Mouse (Mus musculus) adrenal gland, adult (tissue): ENCODE results near the gene Gm10840.
"Not testable (repeated sequence)": the region's sequence is repeated elsewhere in the genome, so short reads cannot be mapped to it uniquely, and the experiment has no call there.

Experiments
- DNase-seq, 2 experiments: peaks; one replicate each; pipeline ENCODE4 v3.0.0; 2022 to 2023; ENCODE audit warnings: low spot score in 1 of 2; ENCODE audit not compliant: inconsistent age in 2 of 2

The Gm10840 gene

DNA sequence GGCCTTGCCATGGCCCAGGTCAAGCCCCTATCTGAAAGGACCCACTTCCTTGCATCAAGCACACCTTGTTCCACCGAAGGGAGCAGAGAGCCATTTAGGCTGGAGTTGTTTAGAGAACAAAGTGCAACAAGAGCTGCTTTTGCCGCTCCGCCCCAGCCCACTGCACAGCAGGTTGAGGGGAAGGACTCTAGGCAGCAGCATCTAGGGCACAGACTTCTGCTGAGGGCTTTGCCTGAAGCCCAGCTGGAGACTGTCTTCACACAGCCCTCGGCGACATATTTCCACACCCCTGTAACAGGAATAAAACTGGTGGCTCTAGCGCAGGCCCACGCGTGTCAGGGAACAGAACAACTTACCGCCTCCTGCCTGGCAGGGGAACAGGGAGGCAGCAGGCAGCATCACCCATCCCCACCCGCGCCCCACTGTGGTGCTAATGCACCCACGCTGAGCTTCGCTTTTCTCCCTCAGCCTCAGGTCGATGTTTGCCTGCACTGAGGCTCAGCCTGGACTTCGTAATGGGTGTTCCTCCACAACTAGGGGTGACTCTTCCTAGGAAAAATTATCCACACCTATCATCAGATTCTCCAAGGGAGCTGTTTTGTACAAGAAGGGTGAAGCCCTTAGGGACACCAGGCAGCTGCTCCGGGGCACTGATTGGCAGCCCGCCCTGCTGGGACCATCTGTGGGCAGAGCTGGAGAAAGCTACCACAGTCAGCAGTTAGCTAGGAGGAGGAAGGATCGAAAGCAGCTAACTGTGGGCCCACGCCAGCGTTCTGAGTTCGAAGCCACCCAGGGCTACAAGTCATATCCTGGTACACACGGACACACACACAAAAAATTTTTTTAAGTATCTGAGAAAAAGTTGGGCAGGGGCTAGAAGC lies at the start of gene Gm10840, which contains the start of gene Limd2:
Gm10840 (plus strand) TSS at position 10 of the 881 bp plus-strand sequence.
Limd2 (minus strand) TSS at position 20 of the 881 bp plus-strand sequence.
- DNase-seq: peak in 1 of 2 experiments; percentile 38

DNA sequence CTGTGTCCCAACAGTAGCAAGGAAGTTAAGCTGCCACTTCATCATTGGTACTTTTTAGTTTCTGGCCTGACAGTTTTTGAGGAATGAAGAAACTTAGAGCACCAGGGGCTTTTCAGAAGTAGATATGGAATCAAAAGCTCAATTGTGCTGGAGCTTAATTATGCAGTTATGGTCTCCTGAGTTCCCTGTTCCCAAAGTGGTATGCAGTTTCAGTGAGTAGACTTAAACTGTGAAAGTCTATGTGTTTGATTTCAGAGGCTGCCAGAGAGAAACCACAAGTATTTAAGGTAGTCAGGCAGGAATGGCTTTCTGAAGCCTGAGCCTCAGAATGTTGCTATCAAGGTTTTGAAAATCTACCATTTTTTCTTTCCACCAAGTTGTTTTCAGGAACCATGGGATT lies 49.0 kb upstream of the Gm10840 start:
- no peak for DNase-seq

DNA sequence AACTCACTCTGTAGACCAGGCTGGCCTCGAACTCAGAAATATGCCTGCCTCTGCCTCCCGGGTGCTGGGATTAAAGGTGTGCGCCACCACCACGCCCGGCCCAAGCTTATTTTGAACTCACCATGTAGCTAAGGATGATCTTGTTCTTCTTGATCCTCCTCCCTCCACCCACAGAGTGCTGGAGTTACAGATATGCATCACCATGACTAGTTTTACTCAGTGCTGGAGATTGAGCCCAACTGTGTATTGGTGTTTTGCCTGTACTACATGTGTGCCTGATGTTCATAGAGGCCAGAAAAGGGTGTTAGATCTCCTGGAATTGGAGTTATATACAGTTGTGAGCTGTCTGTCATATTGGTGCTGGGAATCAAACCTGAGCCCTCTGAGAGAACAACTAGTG lies 38.4 kb upstream of the Gm10840 start:
- DNase-seq: no peak

DNA sequence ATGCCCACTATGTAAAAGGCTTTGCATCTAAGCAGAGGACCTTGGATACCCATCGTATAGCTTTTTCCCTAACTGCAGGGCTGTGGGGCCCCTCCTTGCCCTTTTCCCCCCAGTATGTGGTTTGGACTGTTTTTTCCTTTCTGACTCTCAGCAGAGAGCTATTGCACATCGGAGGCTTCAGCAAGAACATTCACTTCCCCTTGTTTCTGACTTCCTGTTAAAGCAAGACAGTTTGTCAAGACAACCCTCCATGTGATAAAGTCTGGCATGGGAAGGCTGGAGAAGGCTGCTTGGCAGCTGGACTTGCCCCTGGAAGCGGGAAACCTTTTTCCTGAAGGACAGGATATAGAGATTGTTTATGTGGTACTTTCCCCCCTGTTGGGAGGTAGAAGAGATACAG lies 37.9 kb upstream of the Gm10840 start:
- DNase-seq: peak in 1 of 2 experiments; percentile 54

DNA sequence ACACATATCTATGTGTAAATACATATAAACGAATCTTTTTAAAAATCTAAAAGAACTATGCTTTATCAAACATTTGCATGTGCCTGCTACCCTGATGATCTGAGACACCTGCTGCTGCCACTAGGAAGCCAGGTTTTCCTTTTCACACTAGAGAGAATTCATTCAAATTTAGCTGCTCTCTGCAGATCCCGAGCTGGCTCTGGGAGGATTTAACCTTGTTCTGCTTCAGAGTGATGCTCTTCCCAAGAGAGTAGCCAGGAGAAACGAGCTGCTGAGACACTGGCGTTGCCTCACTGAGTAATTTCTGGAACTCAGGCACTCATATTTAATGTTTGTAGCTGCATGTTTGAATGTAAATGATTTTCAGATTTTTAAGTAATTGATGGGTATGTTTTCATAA lies 35.9 kb upstream of the Gm10840 start:
- DNase-seq: no peak

DNA sequence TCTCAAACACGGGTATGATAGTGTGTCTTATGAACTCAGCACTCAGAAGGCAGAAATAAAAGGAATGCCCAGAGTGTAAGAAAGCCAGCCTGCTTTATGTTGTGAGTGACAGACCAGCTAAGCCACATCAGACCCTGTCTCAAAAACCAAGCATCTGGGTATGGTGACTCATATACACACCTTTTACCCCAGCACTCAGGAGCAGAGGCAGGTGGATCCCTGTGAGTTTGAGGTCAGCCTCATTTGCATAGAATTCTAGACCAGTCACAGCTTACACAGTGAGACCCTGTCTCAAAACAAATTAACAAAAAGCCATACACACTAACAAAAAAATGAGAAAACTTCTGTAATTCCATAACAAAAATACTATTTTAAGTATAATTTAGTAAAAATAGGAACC lies 34.8 kb upstream of the Gm10840 start:
- DNase-seq: no peak

DNA sequence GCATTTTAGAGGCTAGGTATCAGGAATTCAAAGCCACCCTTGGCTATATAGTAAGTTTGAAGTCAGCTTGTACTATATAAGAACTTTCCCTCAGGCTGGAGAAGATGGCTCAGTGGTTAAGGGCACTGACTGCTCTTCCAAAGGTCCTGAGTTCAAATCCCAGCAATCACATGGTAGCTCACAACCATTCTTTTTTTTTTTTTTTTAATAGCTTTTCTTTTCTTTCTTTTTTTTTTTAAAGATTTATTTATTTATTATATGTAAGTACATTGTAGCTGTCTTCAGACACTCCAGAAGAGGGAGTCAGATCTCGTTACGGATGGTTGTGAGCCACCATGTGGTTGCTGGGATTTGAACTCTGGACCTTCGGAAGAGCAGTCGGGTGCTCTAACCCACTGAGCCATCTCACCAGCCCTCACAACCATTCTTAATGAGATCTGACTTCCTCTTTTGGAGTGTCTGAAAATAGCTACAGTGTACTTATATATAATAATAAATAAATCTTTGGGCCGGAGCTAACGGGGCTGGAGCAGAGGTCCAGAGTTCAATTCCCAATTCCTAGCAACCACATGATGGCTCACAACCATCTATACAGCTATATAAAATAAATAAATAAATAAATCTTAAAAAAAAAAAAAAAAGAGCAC lies 33.8 kb upstream of the Gm10840 start:
- not testable (repeated sequence) for DNase-seq

DNA sequence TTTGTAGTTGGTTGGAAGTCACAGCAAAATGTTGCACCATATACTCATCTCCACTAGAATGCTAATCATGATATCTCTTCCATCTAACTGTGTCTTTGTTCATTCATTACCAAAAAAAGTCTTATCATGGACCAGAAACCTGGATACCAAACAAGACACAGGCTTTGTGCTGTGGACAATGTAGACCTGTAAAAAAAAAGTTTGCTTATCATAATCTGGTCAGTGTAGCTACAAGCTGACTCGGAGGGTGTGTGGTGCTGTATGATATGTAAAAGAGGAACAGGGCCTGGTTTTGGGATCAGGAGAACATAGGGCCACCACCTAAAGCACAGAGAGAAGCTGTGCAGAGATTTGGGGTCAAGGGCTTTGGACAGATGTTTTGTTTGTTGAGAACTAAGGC lies 31.2 kb upstream of the Gm10840 start:
- no peak for DNase-seq

DNA sequence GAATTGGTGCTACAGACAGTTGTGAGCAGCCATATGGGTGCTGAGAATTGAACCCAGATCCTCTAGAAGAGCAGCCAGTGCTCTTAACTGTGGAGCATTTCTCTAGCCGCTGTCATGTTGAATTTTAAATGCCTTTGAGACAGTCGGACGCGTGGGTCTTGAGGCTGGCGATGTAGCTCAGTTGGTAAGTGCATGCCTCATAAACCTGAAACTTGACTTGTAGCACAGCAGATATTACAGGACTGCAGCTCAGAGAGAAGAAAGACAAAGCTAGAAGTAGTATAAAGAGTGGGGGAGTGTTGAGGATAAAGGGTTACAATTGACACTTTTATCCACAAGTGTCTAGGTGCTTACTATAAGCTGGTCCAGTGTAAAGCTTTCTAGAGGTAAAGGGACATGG lies 28.1 kb upstream of the Gm10840 start:
- no peak for DNase-seq

DNA sequence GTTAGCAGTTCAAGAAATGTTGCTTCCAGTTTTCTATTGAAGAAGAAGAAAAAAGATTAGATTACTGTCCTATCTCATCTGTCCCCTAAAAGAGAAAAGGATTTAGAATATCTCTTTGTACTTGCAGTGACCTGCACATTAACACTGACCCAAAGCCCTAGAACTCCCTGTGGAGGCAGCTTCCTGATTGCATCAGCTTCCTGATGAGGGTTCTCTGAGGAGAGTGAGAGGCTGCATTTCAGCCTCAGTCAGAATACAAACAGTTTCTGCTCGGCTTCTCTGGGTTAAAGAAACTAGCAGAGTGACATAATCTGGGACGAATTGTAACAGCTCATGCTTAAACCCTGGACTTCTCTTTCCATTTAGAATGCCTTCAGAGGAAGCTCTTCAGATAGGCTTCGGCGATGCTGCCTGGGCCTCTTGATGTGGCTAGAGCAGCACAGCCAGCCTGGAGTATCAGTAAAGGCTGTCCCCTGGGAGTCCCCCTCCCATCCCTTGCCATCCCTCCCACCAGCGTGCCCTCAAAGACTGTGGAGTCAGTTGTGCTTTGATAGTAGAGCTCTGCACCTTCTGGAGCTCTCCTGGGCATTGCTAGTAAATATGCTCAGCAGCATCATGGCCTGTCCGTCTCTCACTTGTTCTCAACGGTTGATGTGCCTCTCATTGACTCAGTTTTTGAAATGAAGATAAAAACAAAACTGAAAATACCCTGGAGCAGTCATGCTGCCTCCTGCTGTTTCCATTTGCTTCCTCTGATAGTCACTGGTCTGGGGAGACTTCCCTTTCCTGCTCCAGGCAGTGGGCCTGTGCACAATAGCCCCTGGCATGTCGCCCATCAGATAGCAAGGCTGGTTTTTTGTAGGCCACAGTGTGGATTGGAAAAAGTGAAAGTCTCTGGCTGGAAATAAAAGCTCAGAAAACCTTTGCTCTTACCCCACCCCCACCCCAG lies 25.8 kb upstream of the Gm10840 start:
- peak; percentile 90 to 95 for DNase-seq

DNA sequence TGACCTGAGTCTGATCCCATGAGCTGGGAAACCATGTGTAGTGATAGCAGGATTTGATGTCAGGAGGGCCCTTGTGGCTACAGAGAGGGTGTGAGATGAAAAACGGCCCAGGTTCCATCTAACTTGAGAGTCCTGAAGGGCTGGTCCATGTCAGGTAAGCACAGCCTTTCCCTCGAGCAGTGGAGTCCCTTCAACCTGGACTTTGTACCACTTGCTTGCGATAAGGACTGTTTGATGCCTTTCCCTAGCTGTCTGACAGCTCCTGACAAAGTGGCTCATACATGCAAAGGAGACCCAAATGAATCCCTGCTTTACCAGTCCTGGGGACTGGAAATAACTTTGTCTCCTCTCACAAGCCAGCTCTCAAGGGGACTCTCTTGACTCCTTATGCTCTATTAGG lies 9.4 kb upstream of the Gm10840 start:
- DNase-seq: no peak

DNA sequence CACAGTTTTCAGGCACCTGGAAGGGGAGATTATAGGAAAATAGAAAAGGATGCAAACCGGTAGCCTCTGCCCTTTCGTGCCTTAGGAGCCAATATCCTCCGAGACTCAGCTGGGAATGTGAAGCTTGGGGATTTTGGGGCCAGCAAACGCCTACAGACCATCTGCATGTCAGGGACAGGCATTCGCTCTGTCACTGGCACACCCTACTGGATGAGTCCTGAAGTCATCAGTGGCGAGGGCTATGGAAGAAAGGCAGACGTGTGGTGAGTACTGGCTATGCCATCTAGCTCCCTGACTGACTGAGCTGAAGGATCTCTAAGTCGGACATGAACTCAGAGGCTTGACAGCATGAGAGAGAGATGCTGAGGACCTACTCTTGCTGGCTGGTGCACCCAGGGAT lies 8.5 kb upstream of the Gm10840 start:
- no peak for DNase-seq

DNA sequence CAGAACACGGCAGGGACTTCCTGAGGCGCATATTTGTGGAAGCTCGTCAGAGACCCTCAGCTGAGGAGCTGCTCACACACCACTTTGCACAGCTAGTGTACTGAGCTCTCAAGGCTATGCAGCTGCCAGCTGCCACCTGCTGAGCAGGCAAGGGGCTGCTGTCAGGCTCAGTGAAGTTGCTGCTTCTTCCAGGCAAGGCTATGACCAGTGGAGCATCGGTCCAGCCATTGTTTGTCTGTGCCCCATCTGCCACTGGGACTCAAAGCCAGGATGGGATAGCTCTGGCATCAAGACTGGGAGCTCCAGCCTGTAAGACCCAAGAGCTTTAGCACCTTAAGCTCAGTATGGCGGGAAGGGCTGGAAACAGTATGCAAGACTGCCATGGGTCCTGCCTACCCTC lies 6.6 kb upstream of the Gm10840 start:
- DNase-seq: no peak

DNA sequence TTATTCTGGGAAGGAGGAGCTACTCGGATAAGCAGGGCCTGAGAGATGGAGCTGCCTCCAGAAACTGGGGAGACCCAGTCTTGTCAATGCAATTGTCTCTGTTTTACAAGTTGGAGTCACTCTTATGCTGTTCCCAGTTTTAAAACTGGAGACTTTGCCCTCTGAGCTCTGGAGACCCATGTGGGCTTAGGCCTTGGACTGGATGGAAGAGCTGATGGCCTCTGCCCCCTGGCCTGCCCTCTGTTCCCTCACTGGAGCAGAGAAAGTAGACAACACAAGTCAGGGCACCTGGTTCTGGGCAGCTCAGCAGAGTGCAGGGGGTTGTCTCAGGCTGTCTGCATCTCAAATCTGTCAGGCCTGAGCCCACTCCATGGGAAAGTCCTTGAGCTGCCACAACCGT lies 5.9 kb upstream of the Gm10840 start:
- DNase-seq: no peak

DNA sequence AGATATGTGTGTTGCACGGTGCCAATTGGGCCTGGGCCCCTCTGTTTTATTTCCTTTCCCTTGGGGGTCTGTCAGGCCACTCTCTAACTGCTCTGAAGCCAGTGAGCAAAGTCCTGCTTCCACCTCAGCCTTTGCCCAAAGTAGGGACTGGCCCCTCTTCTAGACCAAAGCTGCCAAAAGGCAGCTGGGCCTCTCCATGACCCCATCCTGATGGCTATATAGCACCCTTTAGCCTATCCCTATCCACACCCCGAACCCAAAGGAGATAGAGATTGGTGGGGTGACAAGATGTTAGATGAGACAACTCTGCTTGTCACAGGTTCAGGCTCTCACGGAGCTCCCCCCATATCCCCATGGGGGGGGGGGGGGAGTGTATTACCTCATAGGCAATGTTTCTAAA lies 4.9 kb upstream of the Gm10840 start:
- DNase-seq: no peak

DNA sequence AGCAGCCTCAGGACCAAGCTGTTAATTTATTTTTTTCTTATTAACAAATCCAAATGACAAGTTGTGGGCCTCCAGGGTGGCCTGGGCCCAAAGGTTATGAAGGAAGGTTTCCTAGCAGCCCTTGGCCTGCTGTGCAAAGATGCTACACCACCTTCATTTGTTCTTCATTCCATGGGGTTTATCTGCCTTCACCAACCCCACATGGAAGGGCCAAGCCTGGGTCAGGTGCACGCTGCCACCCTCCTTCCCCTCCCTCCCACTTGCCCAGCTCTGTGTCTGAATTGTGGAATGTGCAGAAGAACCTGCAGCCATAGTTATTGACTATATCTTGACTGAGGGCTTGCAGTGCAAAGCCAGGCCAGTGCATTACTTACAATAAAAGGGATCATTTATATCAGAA lies 4.4 kb upstream of the Gm10840 start:
- DNase-seq: no peak

DNA sequence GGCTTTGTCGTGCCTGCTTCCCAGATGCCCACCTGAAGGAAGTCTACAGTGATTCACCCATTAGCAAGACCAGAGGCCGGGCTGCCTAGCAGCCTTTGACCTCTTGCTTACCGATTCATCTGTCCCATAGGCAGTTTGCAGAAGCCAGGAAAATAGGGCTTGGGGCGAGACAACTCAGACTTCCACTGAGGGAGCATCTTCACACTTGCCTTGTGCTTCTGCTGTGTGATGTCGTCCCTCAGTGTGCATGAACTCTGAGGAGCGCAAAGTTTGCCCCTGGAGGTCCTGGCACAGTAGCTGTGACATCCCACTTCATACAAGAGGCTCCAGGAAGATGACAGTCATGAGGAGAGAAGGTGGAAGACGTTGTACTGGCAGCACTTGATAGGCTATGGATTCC lies 3.5 kb upstream of the Gm10840 start:
- DNase-seq: no peak

DNA sequence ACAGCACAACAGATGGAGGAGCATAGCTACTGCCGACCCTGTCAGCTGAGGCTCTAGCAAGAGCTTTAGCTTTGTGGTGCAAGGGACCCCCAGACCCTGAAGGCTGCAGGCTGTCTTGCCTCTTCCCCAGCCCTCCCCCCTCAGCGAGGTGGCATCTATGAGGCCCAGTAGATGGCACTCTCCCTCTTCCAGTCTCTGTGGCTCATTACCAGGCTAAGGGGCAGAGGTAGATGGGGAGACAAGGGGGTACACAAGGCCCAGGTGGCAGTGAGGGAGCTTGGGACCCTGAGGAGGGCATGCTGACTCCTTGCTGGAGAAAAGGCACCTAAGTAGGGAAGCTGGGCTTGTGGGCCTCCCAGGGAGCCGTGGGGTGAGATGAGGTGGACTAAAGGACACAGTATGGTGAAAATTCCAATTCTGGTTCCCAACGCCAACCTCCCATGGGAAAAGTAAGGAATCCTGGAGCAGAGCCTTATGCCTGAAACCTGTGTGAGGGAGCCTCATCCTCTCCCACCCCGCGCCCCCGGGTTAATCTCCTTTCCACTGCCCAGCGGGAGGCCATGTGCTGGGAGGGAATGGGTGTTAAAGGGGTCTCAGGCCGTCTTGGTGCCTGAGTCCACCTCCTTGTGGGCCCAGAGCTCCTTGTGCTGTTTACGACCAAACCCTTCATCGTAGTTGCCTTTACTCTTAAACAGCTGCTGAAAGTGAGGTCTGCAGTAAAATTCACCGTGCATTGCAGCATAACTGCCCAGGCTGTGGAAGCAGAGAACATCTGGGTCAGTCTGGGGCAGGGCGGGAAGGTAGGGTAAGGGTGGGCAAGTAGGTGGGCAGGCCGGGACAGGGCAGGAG lies 2.3 kb upstream of the Gm10840 start:
- peak in 1 of 2 experiments; percentile 66 for DNase-seq

DNA sequence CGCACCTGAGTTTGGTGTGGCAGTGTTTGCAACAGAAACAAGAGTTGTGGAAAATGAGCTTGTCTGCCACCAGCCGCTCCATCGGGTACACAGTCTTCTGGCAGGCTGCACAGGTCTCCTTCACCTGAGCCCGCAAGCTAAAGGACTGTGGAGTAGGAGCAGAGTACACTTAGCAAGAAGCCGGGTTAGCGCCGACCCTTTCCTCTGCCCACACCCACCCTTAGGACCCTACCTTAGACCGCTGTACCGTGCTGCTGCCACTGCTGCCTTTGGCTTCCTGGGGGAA lies 1.8 kb upstream of the Gm10840 start:
- no peak for DNase-seq

DNA sequence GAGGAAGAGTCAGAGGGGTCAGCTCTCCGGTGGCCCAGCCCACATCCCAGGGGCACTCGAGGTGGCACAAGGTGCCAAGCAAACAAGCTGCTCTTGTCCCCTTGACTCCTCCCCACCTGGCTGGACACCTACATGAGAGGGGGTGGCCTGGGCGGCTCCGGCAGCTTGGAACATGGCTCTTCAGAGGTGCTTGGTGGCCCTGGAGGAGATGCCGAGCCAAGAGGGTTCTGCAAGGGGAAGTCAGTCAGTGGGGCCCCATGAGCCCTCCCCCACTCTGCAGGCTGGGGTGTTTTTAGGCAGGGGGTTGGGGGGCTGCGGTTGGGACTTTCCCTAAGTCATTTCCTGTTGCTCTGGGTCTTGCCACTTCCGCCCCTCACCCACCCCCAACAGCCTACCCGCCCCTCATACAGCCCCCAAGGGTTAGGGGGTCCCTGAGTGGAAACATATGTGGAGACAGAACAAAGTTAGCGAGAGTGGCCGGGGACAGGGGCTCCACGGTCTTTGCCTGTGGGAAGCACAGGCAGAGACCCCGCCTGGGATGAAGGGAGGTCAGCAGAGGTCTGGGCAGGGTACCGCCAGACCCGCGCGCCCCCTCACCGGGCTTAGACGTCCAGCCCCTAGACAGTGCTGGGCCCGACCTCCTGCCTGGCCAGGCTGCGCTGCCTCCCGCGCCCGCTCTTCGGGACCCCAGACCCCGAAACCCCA lies 1.3 kb upstream of the Gm10840 start:
- DNase-seq: peak; percentile 41 to 69
